Mouse (Mus musculus) myocyte (in vitro differentiated cells): ENCODE results near the gene Pou2f2. TPM values are rescaled to one million over a fixed set of nuclear protein-coding genes. Genes with fewer than 3 reads are reported as not detected.

ENCODE experiments used
- H3K27me3 ChIP-seq: one replicate; pipeline ENCODE4 v1.6.1; 2011; ENCODE audit not compliant: control insufficient read depth, insufficient read depth, insufficient read length
- H3K36me3 ChIP-seq: one replicate; pipeline ENCODE4 v1.6.1; 2011; ENCODE audit not compliant: control insufficient read depth, insufficient read depth
- H3K4me2 ChIP-seq: one replicate; pipeline ENCODE4 v1.6.1; 2011; ENCODE audit warnings: low read depth, control low read depth
- H3K4me3 ChIP-seq: one replicate; pipeline ENCODE4 v1.5.1; 2011; ENCODE audit warnings: mild to moderate bottlenecking, control low read depth, moderate library complexity
- H3K79me2 ChIP-seq: one replicate; pipeline ENCODE4 v1.6.1; 2011; ENCODE audit not compliant: control insufficient read depth, insufficient read depth
- H3ac ChIP-seq: one replicate; pipeline ENCODE4 v1.6.1; 2011; ENCODE audit not compliant: control insufficient read depth, insufficient read length
- CEBPB ChIP-seq: IDR thresholded peaks from 2 replicates; pipeline ENCODE4 v1.6.1; 2011; ENCODE audit warnings: mild to moderate bottlenecking, moderate library complexity; ENCODE audit not compliant: poor library complexity, insufficient read depth, severe bottlenecking
- E2F4 ChIP-seq: IDR thresholded peaks from one replicate; pipeline ENCODE4 v1.6.1; 2011; ENCODE audit warnings: mild to moderate bottlenecking, control low read depth, moderate library complexity; ENCODE audit not compliant: insufficient read depth
- MAX ChIP-seq: IDR thresholded peaks from one replicate; pipeline ENCODE4 v1.6.1; 2011; ENCODE audit warnings: low read depth, mild to moderate bottlenecking, control low read depth
- MYOD1 ChIP-seq, 3 experiments: IDR thresholded peaks; one replicate each; pipeline ENCODE4 v1.6.1; 2011; ENCODE audit warnings: control low read depth in 2 of 3, low read depth in 2 of 3, mild to moderate bottlenecking in 2 of 3, moderate library complexity in 1 of 3; ENCODE audit not compliant: insufficient read length in 2 of 3, control insufficient read depth in 1 of 3
- MYOG ChIP-seq, 3 experiments: IDR thresholded peaks; one replicate each; pipeline ENCODE4 v1.6.1; 2011; ENCODE audit warnings: control low read depth in 2 of 3, low read depth in 2 of 3, mild to moderate bottlenecking in 2 of 3; ENCODE audit not compliant: insufficient read length in 2 of 3, control insufficient read depth in 1 of 3, insufficient read depth in 1 of 3
- POLR2A ChIP-seq: IDR thresholded peaks from one replicate; pipeline ENCODE4 v1.6.1; 2011; ENCODE audit warnings: low read depth, mild to moderate bottlenecking, control low read depth, moderate library complexity; ENCODE audit not compliant: insufficient read length
- POLR2AphosphoS2 ChIP-seq: IDR thresholded peaks from one replicate; pipeline ENCODE4 v1.6.1; 2011; ENCODE audit warnings: low read depth, control low read depth; ENCODE audit not compliant: insufficient read length
- REST ChIP-seq: IDR thresholded peaks from one replicate; pipeline ENCODE4 v1.6.1; 2011; ENCODE audit warnings: mild to moderate bottlenecking, control low read depth, moderate library complexity; ENCODE audit not compliant: insufficient read depth, insufficient read length
- SRF ChIP-seq: IDR thresholded peaks from one replicate; pipeline ENCODE4 v1.6.1; 2011; ENCODE audit warnings: low read depth; ENCODE audit not compliant: control insufficient read depth, insufficient read length
- TCF12 ChIP-seq: IDR thresholded peaks from one replicate; pipeline ENCODE4 v1.6.1; 2011; ENCODE audit warnings: mild to moderate bottlenecking, control low read depth; ENCODE audit not compliant: poor library complexity, insufficient read depth, severe bottlenecking
- TCF3 ChIP-seq: IDR thresholded peaks from one replicate; pipeline ENCODE4 v1.6.1; 2011; ENCODE audit warnings: low read depth, control low read depth; ENCODE audit not compliant: insufficient read length
- USF1 ChIP-seq: IDR thresholded peaks from one replicate; pipeline ENCODE4 v1.6.1; 2011; ENCODE audit warnings: low read depth, mild to moderate bottlenecking, control low read depth, moderate library complexity
- polyA plus RNA-seq: library from polyadenylated mRNA; unstranded; fragments of >200 nt; fragmentation: generic; extraction: Trizol; gene quantifications from one replicate; pipeline ENCODE4 v1.2.1, GENCODE M21; 2012; ENCODE audit warnings: missing spikeins

Gene Pou2f2
- polyA plus RNA-seq, 1 experiment: 0.01 TPM

GRCm38 (mm10) chr7:25082510-25082909 is 97.0 kb downstream of the Pou2f2 start:
- H3K4me2 ChIP-seq: no peak overlapping the region
- no peak overlapping the region for H3K4me3 ChIP-seq
- H3ac ChIP-seq: no peak overlapping the region
- no peaks in the 10 kb centered on the region for H3K27me3 ChIP-seq
- TF ChIP-seq CEBPB (no peak), E2F4 (no peak), TCF3 (no peak), MAX (no peak), MYOG (IDR thresholded peaks at IDR 0.05; ENCODE audit: control insufficient read depth in 1 of 3, insufficient read depth in 1 of 3, insufficient read length in 2 of 3, low read depth in 2 of 3) (no peak), REST (no peak), POLR2A (no peak), TCF12 (no peak), MYOD1 (IDR thresholded peaks at IDR 0.05; ENCODE audit: control insufficient read depth in 1 of 3, insufficient read length in 2 of 3, low read depth in 2 of 3) (no peak), SRF (no peak), USF1 (no peak), POLR2AphosphoS2 (no peak)
- peaks cover 12% of the 10 kb centered on the region for H3K36me3 ChIP-seq
- peaks cover 22% of the 10 kb centered on the region for H3K79me2 ChIP-seq

- Histone ChIP-seq H3K4me3 (no peak overlapping the region), H3ac (no peak overlapping the region), H3K36me3 (peaks cover 12% of the 10 kb centered on the region), H3K4me2 (no peak overlapping the region), H3K79me2 (peaks cover 23% of the 10 kb centered on the region), H3K27me3 (no peaks in the 10 kb centered on the region)
- TF ChIP-seq POLR2A (no peak), USF1 (no peak), TCF3 (no peak)
Observed at GRCm38 (mm10) chr7:25080431-25080830, 99.1 kb downstream of the Pou2f2 start.

GRCm38 (mm10) chr7:25079496-25080026 is 100.0 kb downstream of the Pou2f2 start:
- Histone ChIP-seq H3K79me2 (peaks cover 23% of the 10 kb centered on the region), H3K4me2 (no peak overlapping the region), H3ac (no peak overlapping the region), H3K27me3 (no peaks in the 10 kb centered on the region), H3K4me3 (no peak overlapping the region), H3K36me3 (peaks cover 12% of the 10 kb centered on the region)
- no peak for TF ChIP-seq MYOG (IDR thresholded peaks at IDR 0.05; ENCODE audit: control insufficient read depth in 1 of 3, insufficient read depth in 1 of 3, insufficient read length in 2 of 3, low read depth in 2 of 3)
- no peak for TF ChIP-seq CEBPB
- no peak for TF ChIP-seq REST
- TF ChIP-seq POLR2A: no peak
- no peak for TF ChIP-seq E2F4
- TF ChIP-seq MAX: no peak
- TF ChIP-seq TCF3: no peak
- no peak for TF ChIP-seq USF1
- no peak for TF ChIP-seq MYOD1 (IDR thresholded peaks at IDR 0.05; ENCODE audit: control insufficient read depth in 1 of 3, insufficient read length in 2 of 3, low read depth in 2 of 3)
- TF ChIP-seq SRF: no peak
- no peak for TF ChIP-seq POLR2AphosphoS2
- TF ChIP-seq TCF12: no peak

- Histone ChIP-seq H3K79me2 (peaks cover 23% of the 10 kb centered on the region), H3K27me3 (no peaks in the 10 kb centered on the region), H3K36me3 (no peaks in the 10 kb centered on the region), H3K4me2 (peak overlapping the region; percentile 98), H3ac (peak overlapping the region; percentile 71), H3K4me3 (peak overlapping the region; percentile 53)
- TF ChIP-seq REST (no peak), POLR2A (no peak), TCF3 (no peak), E2F4 (no peak), MYOG (IDR thresholded peaks at IDR 0.05; ENCODE audit: control insufficient read depth in 1 of 3, insufficient read depth in 1 of 3, insufficient read length in 2 of 3, low read depth in 2 of 3) (no peak), CEBPB (no peak), POLR2AphosphoS2 (no peak), USF1 (no peak), TCF12 (no peak), MAX (no peak), MYOD1 (IDR thresholded peaks at IDR 0.05; ENCODE audit: control insufficient read depth in 1 of 3, insufficient read length in 2 of 3, low read depth in 2 of 3) (no peak), SRF (no peak)
Observed at GRCm38 (mm10) chr7:25077414-25077755, 102.1 kb downstream of the Pou2f2 start.

GRCm38 (mm10) chr7:25076663-25077413 is 102.7 kb downstream of the Pou2f2 start:
- Histone ChIP-seq H3K79me2 (peaks cover 23% of the 10 kb centered on the region), H3ac (peak overlapping the region; percentile 71), H3K4me3 (peak overlapping the region; percentile 53), H3K36me3 (no peaks in the 10 kb centered on the region), H3K4me2 (peak overlapping the region; percentile 83), H3K27me3 (no peaks in the 10 kb centered on the region)
- TF ChIP-seq TCF3 (no peak), MYOG (IDR thresholded peaks at IDR 0.05; ENCODE audit: control insufficient read depth in 1 of 3, insufficient read depth in 1 of 3, insufficient read length in 2 of 3, low read depth in 2 of 3) (no peak), USF1 (no peak), POLR2A (peak; percentile 90), E2F4 (no peak), TCF12 (no peak), MAX (no peak), CEBPB (no peak), SRF (no peak), REST (peak; percentile 16), MYOD1 (IDR thresholded peaks at IDR 0.05; ENCODE audit: control insufficient read depth in 1 of 3, insufficient read length in 2 of 3, low read depth in 2 of 3) (no peak), POLR2AphosphoS2 (peak; percentile 90)
